Comparison of ENCODE assay signal across 9 mouse cellular contexts in genomic region chr10:127326828-127327227, GRCm38 (mm10). TPM values are rescaled to one million over a fixed set of nuclear protein-coding genes. Genes with fewer than 3 reads are reported as not detected.
DNase-seq lines count a peak whose midpoint lies in the region; ATAC-seq and TF ChIP-seq lines count a peak whose summit lies in the region.
"Had no signal": no experiment of that assay in that cellular context is flagged by ENCODE, and none has a peak within 500 bp of the region (broad histone marks: within the 10 kb centered on the region; RNA-seq: fewer than 3 reads in every experiment).

No protein-coding gene starts in this region.

- H3K4me3 ChIP-seq in gastrocnemius, adult 2 months, result peak overlapping the region; percentile 77
- H3K4me3 ChIP-seq in bone marrow, adult 2 months (replicated peaks; ENCODE audit: control insufficient read depth, low read depth, low read length), result no peak overlapping the region
- peak overlapping the region; percentile 58 for H3K4me3 ChIP-seq in heart, embryonic 13.5 days
- H3K4me3 ChIP-seq in limb, embryonic 11.5 days (ENCODE audit: low read depth, low read length), result peak overlapping the region; percentile 55
- H3K4me3 ChIP-seq in stomach, embryonic 15.5 days (replicated peaks), result peak overlapping the region; percentile 46

- no peaks in the 10 kb centered on the region for H3K36me3 ChIP-seq in heart, embryonic 13.5 days
- H3K36me3 ChIP-seq in limb, embryonic 11.5 days (ENCODE audit: control insufficient read depth, insufficient read depth, low read length), result no peaks in the 10 kb centered on the region; the same call in 1 of the 2 replicates
- H3K36me3 ChIP-seq in stomach, embryonic 15.5 days, result peaks cover 7% of the 10 kb centered on the region; the same call in 1 of the 2 replicates

- WGBS in bone marrow, adult 2 months, result 86% methylated on average over 29 of the region's 29 CpGs
- 7% methylated on average over 29 of the region's 29 CpGs for WGBS in heart, embryonic 13.5 days
- WGBS in limb, embryonic 11.5 days, result 5% methylated on average over 29 of the region's 29 CpGs
- WGBS in stomach, embryonic 15.5 days, result 10% methylated on average over 29 of the region's 29 CpGs

- H3K27me3 ChIP-seq in heart, embryonic 13.5 days (replicated peaks), result peaks cover 100% of the 10 kb centered on the region
- peaks cover 11% of the 10 kb centered on the region for H3K27me3 ChIP-seq in limb, embryonic 11.5 days (ENCODE audit: control insufficient read depth, insufficient read depth, low read length)
- peaks cover 27% of the 10 kb centered on the region; the same call in 1 of the 2 replicates for H3K27me3 ChIP-seq in stomach, embryonic 15.5 days (replicated peaks)

- no peak for ATAC-seq in heart, embryonic 13.5 days (ENCODE audit: extremely low read depth, insufficient number of reproducible peaks, low FRiP score, low TSS enrichment)
- no peak for ATAC-seq in limb, embryonic 11.5 days (ENCODE audit: insufficient number of reproducible peaks, low FRiP score, low TSS enrichment, low read depth)
- ATAC-seq in stomach, embryonic 15.5 days (ENCODE audit: insufficient read depth, low FRiP score, low read depth), result no peak; the same call in 1 of the 2 replicates

- intact Hi-C loops in gastrocnemius, adult 2 months (cut with DNase I), result no loop called here
- intact Hi-C loops in gastrocnemius, postnatal 36 days (cut with DNase I), result no loop called here

- no peak for TF ChIP-seq POLR2A in bone marrow, adult 2 months (IDR thresholded peaks at IDR 0.05; ENCODE audit: borderline replicate concordance, control insufficient read depth, low read depth, low read length)

- H3K27ac ChIP-seq in gastrocnemius, adult 2 months, result peak overlapping the region; percentile 57; the same call in 1 of the 2 replicates
- peak overlapping the region; percentile 5; the same call in 1 of the 2 replicates for H3K27ac ChIP-seq in bone marrow, adult 2 months (ENCODE audit: control insufficient read depth, insufficient read depth, low read depth, low read length, poor library complexity)
- H3K27ac ChIP-seq in heart, embryonic 13.5 days (replicated peaks), result no peak overlapping the region
- H3K27ac ChIP-seq in limb, embryonic 11.5 days (replicated peaks; ENCODE audit: low read depth, low read length), result no peak overlapping the region
- H3K27ac ChIP-seq in stomach, embryonic 15.5 days, result no peak overlapping the region

- peak; percentile 65 for DNase-seq in gastrocnemius, adult 2 months
- DNase-seq in gastrocnemius, postnatal 36 days, result no peak
- DNase-seq in limb, embryonic 11.5 days (ENCODE audit: low spot score), result no peak
- DNase-seq in frontal cortex, postnatal 25 days (ENCODE audit: low spot score in 2 of 2), result no peak
- DNase-seq in right cerebral cortex, postnatal 25 days, result no peak

- H3K4me1 ChIP-seq in bone marrow, adult 2 months (ENCODE audit: control insufficient read depth, insufficient read depth, low read length), result peaks cover 1% of the 10 kb centered on the region; the same call in 1 of the 2 replicates
- H3K4me1 ChIP-seq in heart, embryonic 13.5 days, result peaks cover 24% of the 10 kb centered on the region
- peaks cover 13% of the 10 kb centered on the region; the same call in 1 of the 2 replicates for H3K4me1 ChIP-seq in limb, embryonic 11.5 days (ENCODE audit: control insufficient read depth, insufficient read depth, low read length)
- H3K4me1 ChIP-seq in stomach, embryonic 15.5 days, result peaks cover 17% of the 10 kb centered on the region

- H3K9me3 ChIP-seq in heart, embryonic 13.5 days, result no peaks in the 10 kb centered on the region
- no peaks in the 10 kb centered on the region for H3K9me3 ChIP-seq in limb, embryonic 11.5 days (ENCODE audit: control insufficient read depth, low read length)
- H3K9me3 ChIP-seq in stomach, embryonic 15.5 days, result no peaks in the 10 kb centered on the region

- peak overlapping the region; percentile 73 for H3K9ac ChIP-seq in heart, embryonic 13.5 days
- H3K9ac ChIP-seq in limb, embryonic 11.5 days (ENCODE audit: low read length), result peak overlapping the region; percentile 61; the same call in 1 of the 2 replicates
- H3K9ac ChIP-seq in stomach, embryonic 15.5 days, result 0 out of 2 replicates have a peak overlapping the region, but pooled peaks have one; percentile 13

- no peak for TF ChIP-seq CTCF in gastrocnemius, adult 2 months (IDR thresholded peaks at IDR 0.05)
- no peak for TF ChIP-seq CTCF in bone marrow, adult 2 months (IDR thresholded peaks at IDR 0.05; ENCODE audit: control insufficient read depth, insufficient read depth, low read length)

- H3K4me2 ChIP-seq in heart, embryonic 13.5 days, result peak overlapping the region; percentile 84
- H3K4me2 ChIP-seq in limb, embryonic 11.5 days (ENCODE audit: low read depth, severe bottlenecking), result peak overlapping the region; percentile 94
- H3K4me2 ChIP-seq in stomach, embryonic 15.5 days, result peak overlapping the region; percentile 93

RNA-seq across cellular contexts. Expression of gene Arhgap9, which starts 5.1 kb away (rescaled TPM):
- total RNA-seq in gastrocnemius, adult 2 months (2021), result under 1 TPM; 0.89 to 0.99 TPM
- 1 to 10 TPM in 1 of 2 experiments, under 1 TPM in 1; 0.96 to 1.3 TPM for total RNA-seq in gastrocnemius, postnatal 36 days (2021)
- 30.1 and 77.2 TPM in 2 replicates for polyA plus RNA-seq in bone marrow, adult 2 months (2011; ENCODE audit: insufficient read depth, insufficient read length, low replicate concordance, missing spikeins)
- polyA plus RNA-seq in heart, embryonic 13.5 days (2015; fragmentation: Nextera tagmentation; extraction: Ambion mirVana), result 1.7 and 1.9 TPM in 2 replicates
- 5.3 and 5.5 TPM in 2 replicates for polyA plus RNA-seq in limb, embryonic 11.5 days (2014; fragmentation: Nextera tagmentation; extraction: Ambion mirVana)
- 5.6 and 6.3 TPM in 2 replicates for polyA plus RNA-seq in stomach, embryonic 15.5 days (2015; fragmentation: Nextera tagmentation; extraction: Ambion mirVana)

RNA-seq across cellular contexts. Expression of gene Gli1, which starts 14.9 kb away (rescaled TPM):
- 1 to 10 TPM in 1 of 2 experiments, under 1 TPM in 1; 0.70 to 1.2 TPM for total RNA-seq in gastrocnemius, adult 2 months (2021)
- 1 to 10 TPM; 1.0 to 1.5 TPM for total RNA-seq in gastrocnemius, postnatal 36 days (2021)
- polyA plus RNA-seq in bone marrow, adult 2 months (2011; ENCODE audit: insufficient read depth, insufficient read length, low replicate concordance, missing spikeins), result 2.2 TPM in 1 of 2 replicates, not detected in the other
- 0.93 and 1.4 TPM in 2 replicates for polyA plus RNA-seq in heart, embryonic 13.5 days (2015; fragmentation: Nextera tagmentation; extraction: Ambion mirVana)
- 8.5 and 11.2 TPM in 2 replicates for polyA plus RNA-seq in limb, embryonic 11.5 days (2014; fragmentation: Nextera tagmentation; extraction: Ambion mirVana)
- 9.1 and 10.1 TPM in 2 replicates for polyA plus RNA-seq in stomach, embryonic 15.5 days (2015; fragmentation: Nextera tagmentation; extraction: Ambion mirVana)

RNA-seq across cellular contexts. Expression of gene Mars, which starts 15.2 kb away (rescaled TPM):
- total RNA-seq in gastrocnemius, adult 2 months (2021), result 10 to 100 TPM; 69.0 to 71.4 TPM
- total RNA-seq in gastrocnemius, postnatal 36 days (2021), result 10 to 100 TPM; 54.1 to 56.1 TPM
- polyA plus RNA-seq in bone marrow, adult 2 months (2011; ENCODE audit: insufficient read depth, insufficient read length, low replicate concordance, missing spikeins), result 41.6 and 85.0 TPM in 2 replicates
- polyA plus RNA-seq in heart, embryonic 13.5 days (2015; fragmentation: Nextera tagmentation; extraction: Ambion mirVana), result 84.0 and 86.4 TPM in 2 replicates
- 167 and 170 TPM in 2 replicates for polyA plus RNA-seq in limb, embryonic 11.5 days (2014; fragmentation: Nextera tagmentation; extraction: Ambion mirVana)
- polyA plus RNA-seq in stomach, embryonic 15.5 days (2015; fragmentation: Nextera tagmentation; extraction: Ambion mirVana), result 109 and 110 TPM in 2 replicates

RNA-seq across cellular contexts. Expression of gene Inhbe, which starts 27.4 kb away (rescaled TPM):
- not detected for total RNA-seq in gastrocnemius, adult 2 months (2021)
- total RNA-seq in gastrocnemius, postnatal 36 days (2021), result not detected
- polyA plus RNA-seq in bone marrow, adult 2 months (2011; ENCODE audit: insufficient read depth, insufficient read length, low replicate concordance, missing spikeins), result 0.27 TPM in 1 of 2 replicates, not detected in the other
- polyA plus RNA-seq in heart, embryonic 13.5 days (2015; fragmentation: Nextera tagmentation; extraction: Ambion mirVana), result 0.06 TPM in 1 of 2 replicates, not detected in the other
- polyA plus RNA-seq in limb, embryonic 11.5 days (2014; fragmentation: Nextera tagmentation; extraction: Ambion mirVana), result 0.03 and 0.15 TPM in 2 replicates
- polyA plus RNA-seq in stomach, embryonic 15.5 days (2015; fragmentation: Nextera tagmentation; extraction: Ambion mirVana), result 0.05 TPM in 1 of 2 replicates, not detected in the other
- polyA plus RNA-seq: spleen, adult 2 months had no signal

RNA-seq across cellular contexts. Expression of gene Mbd6, which starts 38.0 kb away (rescaled TPM):
- 10 to 100 TPM; 16.2 to 18.7 TPM for total RNA-seq in gastrocnemius, adult 2 months (2021)
- total RNA-seq in gastrocnemius, postnatal 36 days (2021), result 10 to 100 TPM; 11.5 to 17.1 TPM
- polyA plus RNA-seq in bone marrow, adult 2 months (2011; ENCODE audit: insufficient read depth, insufficient read length, low replicate concordance, missing spikeins), result 75.9 and 131 TPM in 2 replicates
- 12.6 and 12.7 TPM in 2 replicates for polyA plus RNA-seq in heart, embryonic 13.5 days (2015; fragmentation: Nextera tagmentation; extraction: Ambion mirVana)
- polyA plus RNA-seq in limb, embryonic 11.5 days (2014; fragmentation: Nextera tagmentation; extraction: Ambion mirVana), result 17.0 and 17.2 TPM in 2 replicates
- 18.6 and 19.4 TPM in 2 replicates for polyA plus RNA-seq in stomach, embryonic 15.5 days (2015; fragmentation: Nextera tagmentation; extraction: Ambion mirVana)

Comparison
In these comparisons a context has a peak if more than half of its experiments do, and no peak if none do; other contexts are left out.
1. H3K27ac ChIP-seq: peak in gastrocnemius, adult 2 months (single experiment) and bone marrow, adult 2 months (single experiment); none in heart, embryonic 13.5 days (single experiment), limb, embryonic 11.5 days (single experiment) and stomach, embryonic 15.5 days (single experiment).
2. H3K9ac ChIP-seq: peak in every context shown above with its lines; median percentile 73 in heart, embryonic 13.5 days; 61 in limb, embryonic 11.5 days; 13 in stomach, embryonic 15.5 days.
3. Peak in every context shown above with its lines, with median percentiles within 50 percentile points of each other: H3K4me2 ChIP-seq.